Mouse (Mus musculus) olfactory bulb, adult 2 months (tissue): ENCODE measurements around the gene Chac1.

Source experiments
- CTCF ChIP-seq: fragments of 200-500 bp; IDR thresholded peaks from 2 replicates; pipeline ENCODE4 v1.5.1; 2012; ENCODE audit warnings: low read depth, mild to moderate bottlenecking, low read length, moderate library complexity; ENCODE audit not compliant: insufficient read depth
- POLR2A ChIP-seq: fragments of 200-500 bp; IDR thresholded peaks from 2 replicates; pipeline ENCODE4 v1.6.1; 2012; ENCODE audit warnings: mild to moderate bottlenecking, low read depth, low read length, moderate library complexity; ENCODE audit not compliant: insufficient read depth

- TF ChIP-seq CTCF, result no peak
- TF ChIP-seq POLR2A, result no peak
These were observed 36.2 kb upstream of the Chac1 start for GRCm38 (mm10) chr2:119314742-119315310.
